Mouse (Mus musculus): Measurements from ENCODE around the gene Arhgap15. TPM values are rescaled to one million over a fixed set of nuclear protein-coding genes. Genes with fewer than 3 reads are reported as not detected.

Arhgap15 gene
- total and polyA plus RNA-seq, 3 experiments = 16.6 to 40.3 (median 19.8) TPM

GRCm38 (mm10) chr2:44123246-44123645 is 374.6 kb downstream of the Arhgap15 start:
- Histone ChIP-seq H3K4me2 (ENCODE audit: insufficient read depth, low read depth, poor library complexity, severe bottlenecking) (no peak overlapping the region), H3K4me1 (ENCODE audit: control insufficient read depth in 1 of 2, insufficient read depth in 2 of 2) (no peaks in the 10 kb centered on the region), H3K79me2 (replicated peaks; ENCODE audit: control insufficient read depth, extremely low read depth, insufficient read depth, poor library complexity, severe bottlenecking) (no peaks in the 10 kb centered on the region), H3K4me3 (replicated peaks in 1 of 3; ENCODE audit: low read depth in 2 of 3, low read length in 2 of 3, poor library complexity in 1 of 3) (no peak overlapping the region), H3K27me3 (replicated peaks) (no peaks in the 10 kb centered on the region), H3K36me3 (replicated peaks in 1 of 2; ENCODE audit: control insufficient read depth in 1 of 2, insufficient read depth in 1 of 2, low read length in 1 of 2) (peaks cover 0 to under 1% of the 10 kb centered on the region in 2 experiments), H3K27ac (ENCODE audit: insufficient read depth, low read depth) (no peak overlapping the region), H3K9me3 (replicated peaks; ENCODE audit: low read length) (no peaks in the 10 kb centered on the region), H3K9ac (ENCODE audit: insufficient read depth, low read depth) (no peak overlapping the region)
- DNase-seq (ENCODE audit: extremely low read depth) = no peak
- dilution Hi-C loops (cut with MboI; ENCODE audit: extremely low pct_ligation_motif_present, extremely low pct_unique_long_range_greater_than_20kb, low sequenced_read_pairs) (no loop called here), in situ Hi-C loops (cut with MboI; ENCODE audit: low pct_ligation_motif_present, low pct_unique_long_range_greater_than_20kb, low sequenced_read_pairs) (no loop called here)
- TF ChIP-seq ETS1 (conservative IDR thresholded peaks at IDR 0.05; ENCODE audit: low read depth, low read length) = no peak
- no peak for TF ChIP-seq UBTF (IDR thresholded peaks at IDR 0.05; ENCODE audit: low read depth, low read length)
- TF ChIP-seq JUN (IDR thresholded peaks at IDR 0.05; ENCODE audit: insufficient read depth, low read depth, low read length) = no peak

- Histone ChIP-seq H3K4me3 (replicated peaks in 1 of 3; ENCODE audit: low read depth in 2 of 3, low read length in 2 of 3, poor library complexity in 1 of 3) (no peak overlapping the region), H3K79me2 (replicated peaks; ENCODE audit: control insufficient read depth, extremely low read depth, insufficient read depth, poor library complexity, severe bottlenecking) (no peaks in the 10 kb centered on the region; the same call in 1 of the 2 replicates), H3K9ac (ENCODE audit: insufficient read depth, low read depth) (no peak overlapping the region), H3K4me1 (ENCODE audit: control insufficient read depth in 1 of 2, insufficient read depth in 2 of 2) (no peaks in the 10 kb centered on the region), H3K36me3 (replicated peaks in 1 of 2; ENCODE audit: control insufficient read depth in 1 of 2, insufficient read depth in 1 of 2, low read length in 1 of 2) (no peaks in the 10 kb centered on the region), H3K4me2 (ENCODE audit: insufficient read depth, low read depth, poor library complexity, severe bottlenecking) (no peak overlapping the region), H3K27ac (ENCODE audit: insufficient read depth, low read depth) (no peak overlapping the region), H3K27me3 (replicated peaks) (no peaks in the 10 kb centered on the region), H3K9me3 (replicated peaks; ENCODE audit: low read length) (no peaks in the 10 kb centered on the region)
- dilution Hi-C loops (cut with MboI; ENCODE audit: extremely low pct_ligation_motif_present, extremely low pct_unique_long_range_greater_than_20kb, low sequenced_read_pairs) (no loop called here), in situ Hi-C loops (cut with MboI; ENCODE audit: low pct_ligation_motif_present, low pct_unique_long_range_greater_than_20kb, low sequenced_read_pairs) (no loop called here)
- no peak for DNase-seq (ENCODE audit: extremely low read depth)
- TF ChIP-seq CHD1 (IDR thresholded peaks at IDR 0.05; ENCODE audit: low read depth, low read length) (no peak), ELF1 (IDR thresholded peaks at IDR 0.05; ENCODE audit: low read depth, low read length) (no peak), SMC3 (IDR thresholded peaks at IDR 0.05; ENCODE audit: low read depth, low read length) (no peak), MEF2A (IDR thresholded peaks at IDR 0.05; ENCODE audit: borderline replicate concordance, low read depth, low read length) (no peak), ZC3H11A (IDR thresholded peaks at IDR 0.05; ENCODE audit: low read depth, low read length) (no peak), ETS1 (conservative IDR thresholded peaks at IDR 0.05; ENCODE audit: low read depth, low read length) (no peak), UBTF (IDR thresholded peaks at IDR 0.05; ENCODE audit: low read depth, low read length) (no peak), MAFK (IDR thresholded peaks at IDR 0.05; ENCODE audit: insufficient replicate concordance, low read length) (no peak), CTCF (conservative IDR thresholded peaks at IDR 0.05 in 1 of 2, IDR thresholded peaks at IDR 0.05 in 1 of 2; ENCODE audit: low read depth in 2 of 2, low read length in 2 of 2) (no peak), NRF1 (IDR thresholded peaks at IDR 0.05; ENCODE audit: low read depth, low read length) (no peak), RAD21 (IDR thresholded peaks at IDR 0.05; ENCODE audit: low read depth, low read length) (no peak), TBP (conservative IDR thresholded peaks at IDR 0.05; ENCODE audit: low read depth, low read length) (no peak), ZNF384 (IDR thresholded peaks at IDR 0.05; ENCODE audit: low read depth, low read length) (no peak), SIN3A (IDR thresholded peaks at IDR 0.05; ENCODE audit: low read length) (no peak), JUN (IDR thresholded peaks at IDR 0.05; ENCODE audit: insufficient read depth, low read depth, low read length) (no peak), MYC (IDR thresholded peaks at IDR 0.05; ENCODE audit: low read depth, low read length) (no peak), CHD2 (IDR thresholded peaks at IDR 0.05; ENCODE audit: low read length) (no peak)
Measured at GRCm38 (mm10) chr2:44124093-44124492, 375.5 kb downstream of the Arhgap15 start.

Measured in CH12.LX (cell line).